Mouse (Mus musculus) liver, embryonic 15.5 days (tissue): ENCODE measurements around the gene Ccdc84. TPM values are rescaled to one million over a fixed set of nuclear protein-coding genes. Genes with fewer than 3 reads are reported as not detected.
"Not testable (repeated sequence)": the region's sequence is repeated elsewhere in the genome, so short reads cannot be mapped to it uniquely, and the experiment has no call there.

Source experiments
- ATAC-seq: fragments of 200-750 bp; cut with Nextera tagmentation; 2 replicates; pipeline ENCODE4 v1.8.0; 2017; ENCODE audit warnings: moderate number of reproducible peaks, mild to moderate bottlenecking, moderate library complexity; ENCODE audit not compliant: insufficient read depth
- H3K27ac ChIP-seq: fragments of 300-500 bp; sonication (generic); replicated peaks from 2 replicates; pipeline ENCODE4 v1.5.1; 2015; ENCODE audit warnings: mild to moderate bottlenecking, inconsistent platforms
- H3K27me3 ChIP-seq: fragments of 300-500 bp; sonication (generic); 2 replicates; pipeline ENCODE4 v1.6.1; 2015; ENCODE audit warnings: mild to moderate bottlenecking, inconsistent platforms
- H3K36me3 ChIP-seq: fragments of 300-500 bp; sonication (generic); replicated peaks from 2 replicates; pipeline ENCODE4 v1.6.1; 2015; ENCODE audit warnings: moderate library complexity, mild to moderate bottlenecking, inconsistent platforms
- H3K4me1 ChIP-seq: fragments of 300-500 bp; sonication (generic); replicated peaks from 2 replicates; pipeline ENCODE4 v1.6.1; 2015; ENCODE audit warnings: inconsistent platforms
- H3K4me2 ChIP-seq: fragments of 300-500 bp; sonication (generic); 2 replicates; pipeline ENCODE4 v1.6.1; 2015; ENCODE audit warnings: moderate library complexity, mild to moderate bottlenecking, inconsistent platforms
- H3K4me3 ChIP-seq: fragments of 300-500 bp; sonication (generic); replicated peaks from 2 replicates; pipeline ENCODE4 v1.5.1; 2015; ENCODE audit warnings: mild to moderate bottlenecking, inconsistent platforms
- H3K9ac ChIP-seq: fragments of 300-500 bp; sonication (generic); 2 replicates; pipeline ENCODE4 v1.6.1; 2015; ENCODE audit warnings: moderate library complexity, mild to moderate bottlenecking, inconsistent platforms
- H3K9me3 ChIP-seq: fragments of 300-500 bp; sonication (generic); replicated peaks from 2 replicates; pipeline ENCODE4 v1.6.1; 2016; ENCODE audit warnings: inconsistent platforms
- WGBS: fragments of 180-500 bp; shearing (Covaris S2); methylation state at CpG from one replicate; pipeline ENCODE4 v1.1.7; 2015; ENCODE audit warnings: mixed read lengths; ENCODE audit not compliant: insufficient replicate concordance; 5-methylcytosine and 5-hydroxymethylcytosine counted together
- polyA plus RNA-seq: library from polyadenylated mRNA; unstranded; fragments of >200 nt; fragmentation: Nextera tagmentation; extraction: Ambion mirVana; gene quantifications from 2 replicates; pipeline ENCODE4 v1.2.1, GENCODE M21; 2015

Gene Ccdc84
- polyA plus RNA-seq, 1 experiment from 2014 or later: 13.6 TPM

- Histone ChIP-seq H3K36me3 (peaks cover 93% of the 10 kb centered on the region), H3K9ac (no peak overlapping the region), H3K27ac (no peak overlapping the region), H3K4me3 (no peak overlapping the region), H3K9me3 (no peaks in the 10 kb centered on the region), H3K27me3 (no peaks in the 10 kb centered on the region), H3K4me2 (no peak overlapping the region), H3K4me1 (no peaks in the 10 kb centered on the region)
- ATAC-seq: no peak
- 69% methylated on average over 3 of the region's 3 CpGs for WGBS
Observed at GRCm38 (mm10) chr9:44387221-44387620, 31.1 kb downstream of the Ccdc84 start.

GRCm38 (mm10) chr9:44384596-44384995, 33.8 kb downstream of the Ccdc84 start:
- Histone ChIP-seq H3K27ac (no peak overlapping the region), H3K27me3 (no peaks in the 10 kb centered on the region), H3K4me2 (no peak overlapping the region), H3K4me3 (no peak overlapping the region), H3K9me3 (no peaks in the 10 kb centered on the region), H3K9ac (no peak overlapping the region), H3K36me3 (peaks cover 88% of the 10 kb centered on the region), H3K4me1 (peaks cover 18% of the 10 kb centered on the region)
- ATAC-seq: no peak
- 83% methylated on average over 13 of the region's 13 CpGs for WGBS

- Histone ChIP-seq H3K27ac (peak overlapping the region; percentile 78), H3K9me3 (no peaks in the 10 kb centered on the region), H3K36me3 (peaks cover 42% of the 10 kb centered on the region), H3K4me1 (peaks cover 35% of the 10 kb centered on the region), H3K4me2 (peak overlapping the region; percentile 93), H3K9ac (peak overlapping the region; percentile 80), H3K27me3 (no peaks in the 10 kb centered on the region), H3K4me3 (peak overlapping the region; percentile 71)
- WGBS: 4% methylated on average over 15 of the region's 15 CpGs
- ATAC-seq: 0 out of 2 replicates have a peak, but pooled peaks have one; percentile 5
Observed at GRCm38 (mm10) chr9:44379862-44380261, 38.5 kb downstream of the Ccdc84 start.

GRCm38 (mm10) chr9:44379054-44379834, 39.1 kb downstream of the Ccdc84 start, which contains the start of gene Hyou1:
Hyou1 (plus strand) TSS chr9:44379490.
- WGBS: under 1% methylated on average over 83 of the region's 83 CpGs

GRCm38 (mm10) chr9:44378153-44378730, 40.1 kb downstream of the Ccdc84 start:
- H3K27ac ChIP-seq: peak overlapping the region; percentile 88
- H3K36me3 ChIP-seq: peaks cover 26% of the 10 kb centered on the region
- no peaks in the 10 kb centered on the region for H3K27me3 ChIP-seq
- WGBS: 35% methylated on average over 5 of the region's 5 CpGs
- H3K4me3 ChIP-seq: peak overlapping the region; percentile 71
- ATAC-seq: no peak
- H3K4me2 ChIP-seq: peak overlapping the region; percentile 93
- H3K9me3 ChIP-seq: no peaks in the 10 kb centered on the region
- peak overlapping the region; percentile 69 for H3K9ac ChIP-seq
- peaks cover 43% of the 10 kb centered on the region for H3K4me1 ChIP-seq

More at GRCm38 (mm10) chr9:44379054-44379834, 39.1 kb downstream of the Ccdc84 start, which contains the start of gene Hyou1:
- H3K9ac ChIP-seq: peak within 1 kb of the TSS; percentile 80
- peak within 1 kb of the TSS; percentile 88 for H3K27ac ChIP-seq
- ATAC-seq: peak; percentile 93
- H3K9me3 ChIP-seq: no peaks in the 10 kb centered on the region
- H3K4me3 ChIP-seq: peak within 1 kb of the TSS; percentile 71
- H3K36me3 ChIP-seq: peaks cover 36% of the 10 kb centered on the region
- peaks cover 35% of the 10 kb centered on the region for H3K4me1 ChIP-seq
- H3K27me3 ChIP-seq: no peaks in the 10 kb centered on the region
- H3K4me2 ChIP-seq: peak within 1 kb of the TSS; percentile 93

- H3K9ac ChIP-seq, H3K9me3 ChIP-seq, ATAC-seq, H3K4me2 ChIP-seq, H3K27ac ChIP-seq, H3K4me3 ChIP-seq, H3K27me3 ChIP-seq: not testable (repeated sequence)
- WGBS: 61% methylated on average over 2 of the region's 2 CpGs
- peaks cover 44% of the 10 kb centered on the region for H3K4me1 ChIP-seq
- peaks cover 17% of the 10 kb centered on the region for H3K36me3 ChIP-seq
Observed at GRCm38 (mm10) chr9:44377335-44377734, 41.0 kb downstream of the Ccdc84 start.

GRCm38 (mm10) chr9:44376141-44376540, 42.2 kb downstream of the Ccdc84 start:
- no peak for ATAC-seq
- no peak overlapping the region for H3K27ac ChIP-seq

GRCm38 (mm10) chr9:44373386-44373785, 45.0 kb downstream of the Ccdc84 start:
- H3K9me3 ChIP-seq: no peaks in the 10 kb centered on the region
- H3K9ac ChIP-seq: no peak overlapping the region
- no peaks in the 10 kb centered on the region for H3K36me3 ChIP-seq
- no peak overlapping the region for H3K4me2 ChIP-seq
- no peak for ATAC-seq
- peaks cover 20% of the 10 kb centered on the region for H3K4me1 ChIP-seq
- H3K27ac ChIP-seq: 0 out of 2 replicates have a peak overlapping the region, but pooled peaks have one; percentile 20
- no peak overlapping the region for H3K4me3 ChIP-seq
- no peaks in the 10 kb centered on the region for H3K27me3 ChIP-seq

More at GRCm38 (mm10) chr9:44376141-44376540, 42.2 kb downstream of the Ccdc84 start:
- no peak overlapping the region for H3K9ac ChIP-seq
- no peak overlapping the region for H3K4me2 ChIP-seq
- no peak overlapping the region for H3K4me3 ChIP-seq
- H3K4me1 ChIP-seq: peaks cover 38% of the 10 kb centered on the region
- 75% methylated on average over 6 of the region's 6 CpGs for WGBS
- no peaks in the 10 kb centered on the region for H3K27me3 ChIP-seq
- H3K36me3 ChIP-seq: peaks cover 5% of the 10 kb centered on the region
- no peaks in the 10 kb centered on the region for H3K9me3 ChIP-seq

- no peak overlapping the region for H3K4me3 ChIP-seq
- peaks cover 5% of the 10 kb centered on the region for H3K36me3 ChIP-seq
- no peaks in the 10 kb centered on the region for H3K9me3 ChIP-seq
- no peak overlapping the region for H3K9ac ChIP-seq
- no peak overlapping the region for H3K4me2 ChIP-seq
- no peaks in the 10 kb centered on the region for H3K27me3 ChIP-seq
- WGBS: 50% methylated on average over 3 of the region's 3 CpGs
- no peak overlapping the region for H3K27ac ChIP-seq
- ATAC-seq: no peak
- peaks cover 12% of the 10 kb centered on the region for H3K4me1 ChIP-seq
Observed at GRCm38 (mm10) chr9:44364480-44364879, 53.9 kb downstream of the Ccdc84 start.

- peak overlapping the region; percentile 85 for H3K27ac ChIP-seq
- WGBS: 40% methylated on average over 4 of the region's 4 CpGs
- H3K9ac ChIP-seq, H3K9me3 ChIP-seq, H3K27me3 ChIP-seq, ATAC-seq: not testable (repeated sequence)
- peaks cover 26% of the 10 kb centered on the region for H3K36me3 ChIP-seq
- peak overlapping the region; percentile 77 for H3K4me2 ChIP-seq
- peak overlapping the region; percentile 86 for H3K4me3 ChIP-seq
- peaks cover 12% of the 10 kb centered on the region for H3K4me1 ChIP-seq
Observed at GRCm38 (mm10) chr9:44361931-44362330, 56.4 kb downstream of the Ccdc84 start.

GRCm38 (mm10) chr9:44361190-44361917, 57.0 kb downstream of the Ccdc84 start, which contains the start of gene Vps11:
Vps11 (minus strand) TSS chr9:44361670.
- Histone ChIP-seq H3K9me3 (no peaks in the 10 kb centered on the region), H3K36me3 (peaks cover 32% of the 10 kb centered on the region), H3K27me3 (no peaks in the 10 kb centered on the region), H3K4me1 (peaks cover 12% of the 10 kb centered on the region), H3K9ac (peak within 1 kb of the TSS; percentile 84), H3K4me3 (peak within 1 kb of the TSS; percentile 86), H3K27ac (peak within 1 kb of the TSS; percentile 85), H3K4me2 (peak within 1 kb of the TSS; percentile 77)
- under 1% methylated on average over 44 of the region's 44 CpGs for WGBS
- ATAC-seq: peak; percentile 85
